Mouse (Mus musculus): ENCODE measurements around the gene Tgds. TPM values are rescaled to one million over a fixed set of nuclear protein-coding genes. Genes with fewer than 3 reads are reported as not detected.

Gene Tgds
- polyA plus RNA-seq, 2 experiments from 2014 or later, result 25.7 to 33.6 TPM

Other genes starting within 250 kb of the Tgds start
- under 1 TPM in 1 of 2 experiments, not detected in 1; 0.32 TPM for gene Dct, start 80.5 kb downstream of the Tgds start, polyA plus RNA-seq (2017; shearing (Covaris generic))
- 1 to 10 TPM; 7.6 to 8.8 TPM for gene Gpr180, start 4.4 kb upstream of the Tgds start, polyA plus RNA-seq (2017; shearing (Covaris generic))
- not detected for gene Sox21, start 104.3 kb upstream of the Tgds start, polyA plus RNA-seq (2017; shearing (Covaris generic))
- gene Gm9376, start 134.2 kb upstream of the Tgds start, polyA plus RNA-seq (2017; shearing (Covaris generic)), result not detected

Data from activated CD4-positive, CD25-positive, alpha-beta regulatory T cell, adult 4 months (primary cell).